Mouse (Mus musculus): ENCODE measurements around the gene Cpa4.

Cpa4 gene

GRCm38 (mm10) chr6:30591851-30592404, 23.8 kb downstream of the Cpa4 start:
- no peak for DNase-seq (ENCODE audit: low read depth, low spot score)

- no peak for DNase-seq (ENCODE audit: low read depth, low spot score)
Observed at GRCm38 (mm10) chr6:30592417-30592974, 24.3 kb downstream of the Cpa4 start.

GRCm38 (mm10) chr6:30594364-30594763, 26.2 kb downstream of the Cpa4 start:
- DNase-seq (ENCODE audit: low read depth, low spot score) = no peak

GRCm38 (mm10) chr6:30596230-30596898, 28.2 kb downstream of the Cpa4 start:
- DNase-seq (ENCODE audit: low read depth, low spot score) = no peak

GRCm38 (mm10) chr6:30600033-30600432, 31.9 kb downstream of the Cpa4 start:
- no peak for DNase-seq (ENCODE audit: low read depth, low spot score)

GRCm38 (mm10) chr6:30600995-30601394, 32.8 kb downstream of the Cpa4 start:
- peak; percentile 27 for DNase-seq (ENCODE audit: low read depth, low spot score)

- DNase-seq (ENCODE audit: low read depth, low spot score) = no peak
Observed at GRCm38 (mm10) chr6:30604342-30604867, 36.2 kb downstream of the Cpa4 start.

- DNase-seq (ENCODE audit: low read depth, low spot score) = no peak
Observed at GRCm38 (mm10) chr6:30605111-30605510, 36.9 kb downstream of the Cpa4 start.

GRCm38 (mm10) chr6:30605672-30606071, 37.5 kb downstream of the Cpa4 start:
- DNase-seq (ENCODE audit: low read depth, low spot score) = no peak

GRCm38 (mm10) chr6:30610710-30611109, 42.5 kb downstream of the Cpa4 start, which contains the start of gene Cpa5:
TSS of gene Cpa5 (plus strand) at chr6:30611010.
- DNase-seq (ENCODE audit: low read depth, low spot score) = no peak

- no peak for DNase-seq (ENCODE audit: low read depth, low spot score)
Observed at GRCm38 (mm10) chr6:30611212-30611611, 43.0 kb downstream of the Cpa4 start.

GRCm38 (mm10) chr6:30614251-30614650, 46.1 kb downstream of the Cpa4 start:
- no peak for DNase-seq (ENCODE audit: low read depth, low spot score)

GRCm38 (mm10) chr6:30615741-30616140, 47.6 kb downstream of the Cpa4 start:
- no peak for DNase-seq (ENCODE audit: low read depth, low spot score)

GRCm38 (mm10) chr6:30616491-30616941, 48.3 kb downstream of the Cpa4 start:
- no peak for DNase-seq (ENCODE audit: low read depth, low spot score)

- DNase-seq (ENCODE audit: low read depth, low spot score) = peak; percentile 33
Observed at GRCm38 (mm10) chr6:30617020-30617958, 49.1 kb downstream of the Cpa4 start.

- DNase-seq (ENCODE audit: low read depth, low spot score) = peak; percentile 51
Observed at GRCm38 (mm10) chr6:30617959-30618590, 49.9 kb downstream of the Cpa4 start.

GRCm38 (mm10) chr6:30618735-30619134, 50.6 kb downstream of the Cpa4 start:
- DNase-seq (ENCODE audit: low read depth, low spot score) = no peak

GRCm38 (mm10) chr6:30619606-30620005, 51.4 kb downstream of the Cpa4 start:
- DNase-seq (ENCODE audit: low read depth, low spot score) = no peak

GRCm38 (mm10) chr6:30620591-30620990, 52.4 kb downstream of the Cpa4 start:
- no peak for DNase-seq (ENCODE audit: low read depth, low spot score)

- DNase-seq (ENCODE audit: low read depth, low spot score) = no peak
Observed at GRCm38 (mm10) chr6:30620994-30621393, 52.8 kb downstream of the Cpa4 start.

GRCm38 (mm10) chr6:30621986-30622389, 53.8 kb downstream of the Cpa4 start:
- DNase-seq (ENCODE audit: low read depth, low spot score) = no peak
